Mouse (Mus musculus) granulocyte monocyte progenitor cell, adult 5-6 weeks (primary cell): ENCODE results near the gene Pgap3. TPM values are rescaled to one million over a fixed set of nuclear protein-coding genes. Genes with fewer than 3 reads are reported as not detected.

Experiments used
- ATAC-seq: replicated peaks from 2 replicates; pipeline ENCODE4 v1.8.0; 2016; ENCODE audit warnings: mild to moderate bottlenecking, moderate TSS enrichment, inconsistent platforms; ENCODE audit not compliant: poor library complexity, severe bottlenecking
- total RNA-seq, 2 experiments: library from RNA; stranded (forward) in 1 of 2; stranded (reverse) in 1 of 2; fragments of 200-712, 200-1000 nt in 1 of 2; fragments of >200 nt in 1 of 2; fragmentation: Nextera tagmentation in 1 of 2; gene quantifications; 2 replicates each; pipeline ENCODE4 v1.2.3; 2014 to 2017

Pgap3 gene
- total RNA-seq, 2 experiments from 2014 or later = 1.4 to 3.1 TPM

DNA sequence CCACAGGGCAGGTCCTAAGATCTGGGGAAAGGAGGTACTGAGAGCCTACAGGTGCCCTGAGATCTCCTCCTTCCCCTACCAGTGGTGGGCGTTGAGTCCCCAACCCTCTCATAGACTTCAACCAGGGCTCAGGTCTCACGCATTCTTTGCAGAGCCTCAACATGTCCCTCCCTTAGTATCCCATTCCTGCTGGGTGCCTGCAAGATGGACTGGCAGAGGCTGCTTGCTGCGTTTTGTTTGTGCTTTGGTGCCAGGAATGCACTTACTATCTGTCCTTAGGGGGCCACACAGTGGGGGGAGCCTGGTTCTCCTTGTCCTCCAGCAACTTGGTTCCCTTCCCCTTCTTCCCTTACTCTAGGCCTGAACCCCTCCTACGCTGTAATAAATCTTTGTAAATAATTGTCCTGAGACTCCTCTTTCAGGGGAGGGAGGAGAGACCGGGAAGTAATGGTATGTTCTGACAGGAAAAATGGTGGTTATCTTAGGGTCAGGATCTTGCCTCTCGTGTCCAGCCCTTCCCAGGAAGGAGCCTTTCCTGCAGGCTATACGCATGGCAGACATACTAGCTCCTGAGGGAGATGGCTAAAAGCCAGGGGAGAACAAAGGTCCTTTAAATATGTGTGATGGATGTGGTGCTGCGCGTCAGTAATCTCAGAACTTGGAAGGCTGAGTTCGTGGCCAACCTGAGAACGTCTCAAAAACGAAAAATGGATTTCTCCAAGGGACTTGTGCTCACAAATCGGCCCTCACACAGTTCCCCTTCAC is 42.7 kb downstream of the Pgap3 start:
- no peak for ATAC-seq

DNA sequence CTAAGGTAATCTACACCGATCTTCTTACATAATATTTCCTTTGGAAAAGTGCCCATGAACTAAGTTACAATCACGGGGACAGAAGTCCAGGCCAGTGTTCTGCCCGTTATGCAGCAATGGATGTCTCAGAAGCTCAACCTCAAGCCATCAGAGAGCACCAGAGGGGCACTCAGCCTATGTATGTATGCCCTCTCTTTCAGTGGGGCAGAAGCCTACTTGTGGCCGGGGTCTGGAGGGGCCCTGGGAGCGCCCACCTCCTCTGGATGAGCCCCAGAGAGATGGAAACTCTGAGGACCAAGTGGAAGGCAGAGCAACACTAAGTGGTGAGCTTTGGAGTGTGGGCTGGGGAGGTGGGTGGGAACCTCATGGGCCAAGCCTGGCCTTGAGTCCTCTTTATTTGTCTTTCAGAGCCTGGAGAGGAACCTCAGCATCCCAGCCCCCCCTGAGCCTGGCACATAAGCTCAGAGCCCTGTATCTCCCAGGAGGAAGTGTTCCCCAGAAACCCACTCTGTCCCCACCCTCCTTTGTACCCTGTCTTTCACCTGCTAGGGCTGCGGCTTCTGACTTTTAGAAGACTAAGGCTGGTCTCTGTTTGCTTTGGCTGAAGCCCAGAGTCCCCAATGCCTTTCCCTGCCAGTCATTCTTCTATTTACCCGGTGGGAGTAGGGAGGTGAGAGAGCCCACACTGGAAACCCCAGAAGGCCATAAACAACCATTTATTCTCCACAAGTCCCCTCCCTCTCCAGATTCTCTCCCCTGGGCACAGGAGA is 43.5 kb downstream of the Pgap3 start:
- no peak for ATAC-seq

DNA sequence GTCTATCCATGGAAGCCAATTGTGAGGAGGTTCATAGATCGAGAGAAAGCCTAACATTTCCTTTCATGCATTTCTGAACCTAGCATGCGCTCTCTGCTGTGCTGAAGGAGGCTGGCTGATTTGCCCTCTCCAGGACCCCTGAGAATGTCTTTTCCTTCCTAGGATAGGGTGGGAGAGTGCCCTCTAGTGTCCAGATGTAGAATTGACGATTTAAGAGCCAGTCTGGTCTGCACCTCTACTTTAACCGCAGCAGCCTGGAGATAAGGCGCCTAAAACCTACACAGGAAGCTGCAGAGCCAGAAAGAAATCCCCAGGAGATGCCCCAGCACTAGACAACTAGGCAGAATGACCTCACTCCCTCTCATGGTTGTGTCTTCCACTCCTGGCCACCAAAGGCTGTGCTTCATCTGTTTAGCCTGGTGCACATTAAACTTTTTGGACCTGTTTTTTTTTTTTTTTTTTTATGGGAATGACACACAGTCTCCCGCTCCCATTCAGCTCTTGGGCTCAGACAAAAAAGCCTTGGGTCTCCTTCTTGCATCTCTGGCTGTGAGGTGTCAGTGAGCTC is 44.5 kb downstream of the Pgap3 start:
- ATAC-seq = peak; percentile 60

DNA sequence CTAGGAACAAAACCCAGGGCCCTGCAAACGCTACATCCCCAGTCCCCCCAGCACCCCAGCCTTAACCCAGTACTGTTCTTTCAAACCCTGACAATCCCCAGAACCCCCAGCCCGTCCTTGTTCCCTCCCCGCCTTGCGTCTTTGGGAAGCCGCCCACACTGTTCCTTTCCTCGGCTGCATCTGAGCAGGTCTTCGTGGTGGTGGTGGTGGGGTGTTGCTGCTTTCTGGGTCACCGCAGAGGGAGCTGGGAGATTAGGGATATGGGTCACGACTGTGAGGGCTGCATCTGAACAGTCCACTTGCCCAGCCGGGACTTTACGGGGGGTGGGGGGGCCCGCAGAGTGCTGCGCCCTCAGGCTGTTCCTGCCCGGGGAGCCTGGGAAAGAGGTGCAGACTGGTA is 45.8 kb downstream of the Pgap3 start:
- no peak for ATAC-seq

DNA sequence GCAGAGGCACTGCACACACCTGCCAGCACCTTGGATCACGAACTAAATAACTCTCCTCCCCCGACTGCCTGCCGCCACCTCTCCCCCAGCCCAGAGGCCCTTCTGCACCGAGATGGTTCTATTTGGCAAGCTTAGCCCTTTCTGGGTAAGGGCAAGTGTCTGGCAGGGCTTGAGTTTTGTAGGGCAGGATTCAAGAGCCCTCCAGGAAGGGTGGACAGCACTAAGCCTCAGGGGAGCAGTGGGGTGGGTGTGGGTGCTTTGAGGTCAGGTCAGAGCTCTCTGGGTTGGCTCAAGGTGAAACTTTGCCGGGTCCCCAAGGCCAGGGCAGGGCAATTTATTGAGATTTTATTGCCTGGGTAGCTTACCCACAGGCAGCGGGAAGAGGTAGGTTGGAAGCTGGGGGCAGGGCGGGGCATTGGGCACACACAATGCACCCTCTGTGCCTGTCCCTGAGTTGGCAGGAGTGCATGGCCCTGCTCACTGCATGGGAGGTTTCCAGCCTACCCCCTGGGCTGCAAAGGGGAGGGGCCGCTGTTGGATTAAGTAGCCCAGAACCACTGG is 46.6 kb downstream of the Pgap3 start:
- ATAC-seq = no peak

DNA sequence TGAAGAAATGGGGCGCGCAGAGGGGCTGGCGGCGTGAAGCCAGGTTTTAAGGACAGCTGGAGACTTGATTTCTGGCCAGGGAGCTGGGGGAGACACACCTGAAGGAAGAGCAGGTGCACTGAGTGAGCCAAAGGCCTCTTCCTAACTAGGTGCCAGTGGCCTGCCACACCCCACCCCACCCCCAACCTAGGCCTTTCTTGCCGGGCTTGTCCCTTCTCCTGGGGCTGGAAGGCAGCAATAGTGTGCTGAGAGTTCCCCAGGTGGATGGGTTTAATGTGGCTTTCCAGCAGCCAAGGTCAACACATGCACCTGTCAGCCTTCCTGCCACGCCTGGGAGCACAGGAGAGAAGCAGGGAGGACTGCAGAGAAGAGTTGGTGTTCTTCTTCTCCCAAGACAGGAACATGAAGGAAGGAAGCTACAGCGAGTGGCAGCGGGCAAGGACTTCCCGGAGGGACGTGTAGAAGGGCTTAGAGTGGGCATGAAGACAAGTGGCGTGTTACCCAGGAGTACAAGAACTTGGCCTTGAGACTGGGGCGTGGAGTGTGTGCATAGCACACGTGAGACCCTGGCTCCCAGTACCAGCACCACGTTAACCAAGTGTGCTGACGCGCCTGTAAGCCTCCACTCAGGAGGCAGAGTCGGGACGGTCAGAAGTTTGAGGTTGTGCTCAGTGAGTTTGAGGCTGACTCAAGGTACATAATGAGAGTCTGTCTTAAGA is 47.9 kb downstream of the Pgap3 start:
- no peak for ATAC-seq

DNA sequence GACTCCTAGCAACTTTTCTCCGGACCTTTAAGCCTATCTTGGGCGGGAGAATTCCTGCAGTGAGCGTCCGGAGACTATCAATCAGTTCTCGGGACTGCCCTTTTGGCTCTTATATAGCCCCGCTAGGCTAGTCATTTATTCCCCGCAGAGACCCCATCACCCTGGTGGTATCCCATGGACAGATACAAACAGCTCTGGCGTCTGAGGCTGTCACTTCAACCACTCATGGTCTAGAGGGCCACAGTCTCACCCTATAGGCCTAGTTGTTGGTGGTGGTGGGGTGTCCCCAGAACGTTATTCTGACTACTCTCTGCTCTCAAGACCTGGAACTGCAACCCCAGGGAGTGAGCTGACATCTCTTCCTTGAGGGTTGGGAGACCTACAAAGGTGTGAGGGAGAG is 51.0 kb downstream of the Pgap3 start:
- ATAC-seq = no peak

GRCm38 (mm10) chr11:98348083-98348961 is 52.0 kb downstream of the Pgap3 start, which contains the start of gene Ppp1r1b:
Gene Ppp1r1b, plus strand, starts transcription at chr11:98348404.
- peak; percentile 40; the same call in 1 of the 2 replicates for ATAC-seq

DNA sequence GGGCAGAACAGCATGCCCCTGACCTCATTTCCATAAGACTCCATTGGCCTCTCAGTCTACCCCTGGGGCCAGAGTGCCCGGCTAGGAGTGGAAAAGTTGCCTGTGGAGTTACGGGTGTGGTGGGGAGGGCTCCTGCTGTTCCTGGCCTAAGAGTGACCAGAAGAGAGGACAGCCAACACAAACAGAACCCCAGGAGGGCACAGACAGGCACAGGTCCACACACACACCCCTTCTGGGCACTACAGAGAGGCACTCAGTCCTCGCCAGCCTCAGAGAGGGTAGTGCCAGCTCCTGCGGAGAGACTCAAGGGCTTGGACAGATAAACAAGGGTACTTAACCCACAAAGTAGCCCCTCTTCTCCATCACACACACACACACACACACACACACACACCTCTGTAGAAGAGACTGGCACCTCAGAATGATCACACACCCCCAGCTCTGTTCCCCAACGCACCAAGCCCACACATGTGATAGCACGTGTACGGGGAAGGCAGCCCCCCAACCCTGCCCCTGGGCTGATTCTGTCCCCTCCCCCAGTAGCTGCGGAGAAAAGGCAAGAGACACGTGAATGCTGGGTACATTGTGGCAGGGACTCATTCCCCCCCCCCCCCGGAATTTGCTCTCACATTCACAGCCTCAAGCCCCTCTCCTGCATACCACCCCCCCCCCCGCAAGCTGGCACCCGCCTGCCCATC is 52.8 kb downstream of the Pgap3 start:
- no peak for ATAC-seq

- ATAC-seq = no peak
Observed at GRCm38 (mm10) chr11:98346168-98346567, 54.1 kb downstream of the Pgap3 start.

GRCm38 (mm10) chr11:98345253-98345652 is 55.0 kb downstream of the Pgap3 start:
- ATAC-seq = peak; percentile 39; the same call in 1 of the 2 replicates

GRCm38 (mm10) chr11:98342000-98342945 is 58.0 kb downstream of the Pgap3 start:
- ATAC-seq = peak; percentile 85

GRCm38 (mm10) chr11:98341174-98341573 is 59.1 kb downstream of the Pgap3 start:
- ATAC-seq = no peak

DNA sequence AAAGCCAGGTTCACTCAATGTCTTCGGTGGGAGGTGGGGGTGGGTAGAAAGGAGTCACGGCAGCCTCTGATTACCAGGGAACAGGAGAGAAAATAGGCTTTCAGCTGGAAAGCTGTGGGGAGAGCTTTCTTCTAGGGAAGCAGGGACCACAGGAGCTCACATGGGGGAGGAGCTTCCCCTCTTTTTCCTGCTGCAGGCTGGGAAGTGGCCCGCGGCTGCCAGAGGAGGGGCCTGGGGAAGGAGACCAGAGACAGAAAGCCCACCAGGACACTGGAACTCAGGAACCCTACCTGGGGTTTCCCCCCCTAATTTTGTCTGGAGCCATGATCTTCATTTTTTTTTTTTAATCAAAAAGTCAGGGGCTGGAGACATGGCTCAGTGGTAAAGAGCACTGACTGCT is 59.7 kb downstream of the Pgap3 start:
- ATAC-seq = no peak

- no peak for ATAC-seq
Observed at GRCm38 (mm10) chr11:98339679-98340287, 60.5 kb downstream of the Pgap3 start.

GRCm38 (mm10) chr11:98339071-98339501 is 61.2 kb downstream of the Pgap3 start:
- ATAC-seq = no peak
